In genomic region chr19:19033974-19034373, GRCm38 (mm10) we compare ENCODE assay signal across 22 mouse cellular contexts.
DNase-seq lines count a peak whose midpoint lies in the region; ATAC-seq and TF ChIP-seq lines count a peak whose summit lies in the region.
"Had no signal": no experiment of that assay in that cellular context is flagged by ENCODE, and none has a peak within 500 bp of the region (broad histone marks: within the 10 kb centered on the region; RNA-seq: fewer than 3 reads in every experiment).

No protein-coding gene starts in this region.

- H3K27me3 ChIP-seq in lung, embryonic 14.5 days (ENCODE audit: insufficient read depth, low read length): no peaks in the 10 kb centered on the region
- H3K27me3 ChIP-seq in lung, embryonic 15.5 days: no peaks in the 10 kb centered on the region
- no peaks in the 10 kb centered on the region for H3K27me3 ChIP-seq in lung, postnatal 0 days (replicated peaks; ENCODE audit: insufficient read depth, low read length)
- no peaks in the 10 kb centered on the region for H3K27me3 ChIP-seq in lung, embryonic 16.5 days (ENCODE audit: control insufficient read depth, insufficient read depth, low read depth, low read length)
- H3K27me3 ChIP-seq: CH12.LX had no signal

- 50% methylated on average over 3 of the region's 3 CpGs for WGBS in lung, embryonic 14.5 days
- WGBS in lung, embryonic 15.5 days: 42% methylated on average over 3 of the region's 3 CpGs
- 50% methylated on average over 3 of the region's 3 CpGs for WGBS in lung, postnatal 0 days
- 41% methylated on average over 3 of the region's 3 CpGs for WGBS in lung, embryonic 16.5 days

- H3K27ac ChIP-seq in lung, embryonic 14.5 days (ENCODE audit: low read depth): peak overlapping the region; percentile 43; the same call in 1 of the 2 replicates
- peak overlapping the region; percentile 76 for H3K27ac ChIP-seq in lung, embryonic 15.5 days
- no peak overlapping the region for H3K27ac ChIP-seq in lung, postnatal 0 days (ENCODE audit: low read length)
- H3K27ac ChIP-seq in lung, embryonic 16.5 days (ENCODE audit: low read length): peak overlapping the region; percentile 35; the same call in 1 of the 2 replicates

- no peak overlapping the region for H3K4me3 ChIP-seq in lung, embryonic 14.5 days (ENCODE audit: low read depth, low read length)
- H3K4me3 ChIP-seq in lung, embryonic 15.5 days: no peak overlapping the region
- no peak overlapping the region for H3K4me3 ChIP-seq in lung, postnatal 0 days (ENCODE audit: low read depth, low read length)
- H3K4me3 ChIP-seq in lung, embryonic 16.5 days (ENCODE audit: low read length): no peak overlapping the region

- peak; percentile 83 for DNase-seq in lung, embryonic 14.5 days
- DNase-seq in lung, postnatal 10 days: no peak
- no peak for DNase-seq in lung, postnatal 0 days (ENCODE audit: low spot score)
- no peak for DNase-seq in lung, postnatal 4 days
- peak; percentile 34 for DNase-seq in retina, postnatal 1 day
- DNase-seq in retina, embryonic 14.5 days (ENCODE audit: low spot score): no peak
- DNase-seq: adrenal gland, adult 2 months; adrenal gland, adult 8-10 months; adrenal gland, postnatal 10 days; adrenal gland, postnatal 14 days; adrenal gland, postnatal 25 days; adrenal gland, postnatal 36 days; B cell, adult 2 months; cerebellum, adult 11 months; cerebellum, adult 11-12 months had no signal

- TF ChIP-seq CTCF in lung, embryonic 14.5 days (IDR thresholded peaks at IDR 0.05; ENCODE audit: low read depth): no peak
- TF ChIP-seq CTCF in lung, postnatal 0 days (IDR thresholded peaks at IDR 0.05): no peak

- H3K9me3 ChIP-seq in lung, embryonic 14.5 days (ENCODE audit: low read depth, low read length): no peaks in the 10 kb centered on the region
- H3K9me3 ChIP-seq in lung, embryonic 15.5 days: no peaks in the 10 kb centered on the region
- no peaks in the 10 kb centered on the region for H3K9me3 ChIP-seq in lung, postnatal 0 days (ENCODE audit: low read length)
- no peaks in the 10 kb centered on the region for H3K9me3 ChIP-seq in lung, embryonic 16.5 days (ENCODE audit: control insufficient read depth, low read length)
- H3K9me3 ChIP-seq: G1E had no signal

- H3K4me2 ChIP-seq in lung, embryonic 14.5 days: no peak overlapping the region
- H3K4me2 ChIP-seq in lung, embryonic 15.5 days: no peak overlapping the region
- no peak overlapping the region for H3K4me2 ChIP-seq in lung, postnatal 0 days (replicated peaks; ENCODE audit: low read depth, low read length)
- H3K4me2 ChIP-seq in lung, embryonic 16.5 days (ENCODE audit: low read depth, low read length): no peak overlapping the region

- H3K9ac ChIP-seq in lung, embryonic 14.5 days: no peak overlapping the region
- no peak overlapping the region for H3K9ac ChIP-seq in lung, embryonic 15.5 days
- H3K9ac ChIP-seq in lung, postnatal 0 days (replicated peaks; ENCODE audit: low read depth): no peak overlapping the region
- H3K9ac ChIP-seq in lung, embryonic 16.5 days (ENCODE audit: low read length): no peak overlapping the region

- ATAC-seq in lung, embryonic 14.5 days (ENCODE audit: insufficient read depth): peak; percentile 92
- peak; percentile 88; the same call in 1 of the 2 replicates for ATAC-seq in lung, embryonic 15.5 days (ENCODE audit: borderline replicate concordance, extremely low read depth, low FRiP score, low TSS enrichment)
- no peak for ATAC-seq in lung, postnatal 0 days
- ATAC-seq in lung, embryonic 16.5 days (ENCODE audit: low read depth): peak; percentile 77
- ATAC-seq: activated CD4-positive, CD25-positive, alpha-beta regulatory T cell, adult 4 months; CD4-positive, CD25-positive, alpha-beta regulatory T cell, adult 4 months; Patski had no signal

- TF ChIP-seq EP300 in lung, postnatal 0 days (IDR thresholded peaks at IDR 0.05): no peak

- H3K4me1 ChIP-seq in lung, embryonic 14.5 days (ENCODE audit: insufficient read depth): no peaks in the 10 kb centered on the region
- H3K4me1 ChIP-seq in lung, embryonic 15.5 days: peaks cover 3% of the 10 kb centered on the region; the same call in 1 of the 2 replicates
- H3K4me1 ChIP-seq in lung, postnatal 0 days (ENCODE audit: insufficient read depth, low read depth, low read length): no peaks in the 10 kb centered on the region
- H3K4me1 ChIP-seq in lung, embryonic 16.5 days (replicated peaks; ENCODE audit: control insufficient read depth, insufficient read depth, low read length): no peaks in the 10 kb centered on the region

- no peaks in the 10 kb centered on the region for H3K36me3 ChIP-seq in lung, embryonic 14.5 days (ENCODE audit: insufficient read depth)
- no peaks in the 10 kb centered on the region for H3K36me3 ChIP-seq in lung, embryonic 15.5 days
- no peaks in the 10 kb centered on the region for H3K36me3 ChIP-seq in lung, postnatal 0 days (ENCODE audit: insufficient read depth, low read length)
- no peaks in the 10 kb centered on the region for H3K36me3 ChIP-seq in lung, embryonic 16.5 days (ENCODE audit: control insufficient read depth, insufficient read depth, low read length)
- H3K36me3 ChIP-seq: G1E had no signal

Comparison
In these comparisons a context has a peak if more than half of its experiments do, and no peak if none do; other contexts are left out.
1. DNase-seq: peak in lung, embryonic 14.5 days (single experiment) and retina, postnatal 1 day (single experiment); none in lung, postnatal 10 days (single experiment), lung, postnatal 0 days (single experiment), lung, postnatal 4 days (0 of 2) and retina, embryonic 14.5 days (single experiment).